Mouse (Mus musculus) layer of hippocampus, adult 18-20 months (tissue): ENCODE measurements at regions not wholly inside any gene's neighbourhood (a gene's known extent, or its start where the extent isn't known, plus 50 kb on each side); places are given as distances from the start of the nearest gene placed in this dataset.
A peak's percentile ranks its signal among the peaks of the same experiment; 100 is the strongest.

Experiments used
- DNase-seq, 2 experiments: peaks; one replicate each; pipeline ENCODE4 v3.0.0; 2022; ENCODE audit warnings: low spot score in 2 of 2

- DNase-seq, result peak; percentile 2 to 39
Observed at GRCm38 (mm10) chr11:39794183-39794652, 900.8 kb downstream of the Mat2b start.

- DNase-seq, result no peak
Observed at GRCm38 (mm10) chr11:39792112-39792511, 902.9 kb downstream of the Mat2b start.
